Mouse (Mus musculus) frontal cortex, postnatal 25 days (tissue): ENCODE measurements at regions not wholly inside any gene's neighbourhood (a gene's known extent, or its start where the extent isn't known, plus 50 kb on each side); places are given as distances from the start of the nearest gene placed in this dataset.

Source experiments
- DNase-seq, 2 experiments: peaks; one replicate each; pipeline ENCODE4 v3.0.0; 2022; ENCODE audit warnings: low spot score in 2 of 2

DNA sequence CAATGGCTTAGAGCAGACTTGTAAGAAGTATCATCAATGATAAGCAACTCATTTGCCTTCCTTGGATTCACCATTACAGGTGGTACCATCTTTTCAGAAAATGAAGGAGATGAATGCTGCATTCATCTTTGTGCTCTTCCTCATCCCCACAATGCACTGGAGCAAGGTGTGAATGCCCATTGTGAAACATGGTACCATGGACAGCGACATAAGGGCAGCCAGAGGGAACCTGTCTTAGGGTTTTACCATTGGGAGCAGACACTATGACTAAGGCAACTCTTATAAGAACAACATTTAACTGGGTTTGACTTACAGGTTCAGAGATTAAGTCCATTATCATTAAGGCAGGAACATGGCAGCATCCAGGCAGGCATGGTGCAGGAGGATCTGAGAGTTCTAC is 60.1 kb upstream of the Kcnj6 start:
- no peak for DNase-seq

DNA sequence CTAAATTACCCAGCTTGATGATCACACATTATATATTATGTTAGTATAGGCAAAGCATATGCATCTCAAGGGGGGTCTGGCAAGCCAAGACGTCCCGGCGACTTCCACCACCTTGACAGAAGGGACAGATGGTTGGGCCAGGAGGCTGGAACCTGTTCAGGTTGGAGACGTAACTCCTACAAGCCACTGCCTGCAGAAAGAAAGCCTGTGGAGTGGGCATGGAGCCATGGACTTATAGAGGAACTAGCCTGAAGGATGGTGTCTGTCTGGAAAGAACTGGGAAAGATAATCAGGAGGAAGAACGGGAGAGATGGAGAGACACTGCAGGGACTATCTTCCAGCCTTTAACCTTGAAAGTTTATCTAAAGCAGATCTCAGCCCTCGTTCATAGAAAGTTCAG is 66.9 kb upstream of the Kcnj6 start:
- DNase-seq, result no peak

DNA sequence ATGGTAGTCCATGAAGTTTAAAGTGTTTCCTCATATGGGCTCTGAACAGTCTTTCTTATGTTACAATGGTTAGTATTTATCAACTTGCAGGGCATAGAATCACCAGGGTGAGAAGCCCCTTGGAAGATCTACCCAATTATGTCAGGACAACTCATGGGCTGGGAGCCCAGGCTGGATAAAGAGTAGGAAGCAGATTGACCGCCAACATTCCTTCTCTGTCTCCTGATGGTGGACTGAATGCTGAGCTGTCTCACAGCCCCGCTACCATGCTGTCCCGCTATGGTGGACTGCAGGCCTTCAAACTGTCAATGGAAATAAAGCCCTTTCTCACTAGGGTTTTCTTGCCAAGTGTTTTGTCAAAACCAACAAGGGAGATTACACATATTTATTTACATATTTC is 69.2 kb upstream of the Kcnj6 start:
- no peak for DNase-seq

DNA sequence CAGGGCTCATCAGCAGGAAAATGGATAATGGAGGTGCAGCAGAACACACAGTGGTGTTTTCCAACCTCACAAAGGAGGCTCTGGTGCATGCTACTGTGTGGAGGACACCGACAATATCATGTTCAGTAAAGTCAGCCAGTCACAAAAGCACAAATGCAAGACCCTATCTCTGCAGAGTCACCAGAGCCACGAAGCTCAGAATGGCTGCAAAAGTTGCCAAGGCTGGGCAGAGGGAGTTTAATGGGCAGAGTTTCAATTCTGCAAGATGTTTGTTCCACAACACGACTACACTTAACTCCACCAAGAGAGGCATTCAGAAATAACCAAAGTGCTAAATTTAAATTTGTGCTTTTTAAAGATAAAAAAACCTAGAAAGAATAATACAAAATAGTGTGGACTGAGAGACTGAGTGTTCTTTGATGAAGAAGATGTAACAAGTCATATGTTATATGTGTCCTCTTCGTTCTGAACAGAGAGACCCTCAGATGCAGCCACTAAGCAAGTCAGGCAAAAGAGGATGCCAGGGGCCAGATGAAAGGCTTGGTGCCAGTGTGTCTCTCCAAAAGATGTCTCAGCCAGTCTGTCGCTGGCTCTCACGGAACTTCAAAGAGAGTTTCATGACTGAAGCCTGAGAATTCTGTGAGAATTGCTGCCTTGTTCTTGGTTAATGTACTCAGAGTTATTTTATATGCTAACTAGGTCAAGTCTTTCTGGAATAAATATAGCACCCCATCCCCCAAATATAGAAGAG is 95.1 kb upstream of the Kcnj6 start:
- no peak for DNase-seq

DNA sequence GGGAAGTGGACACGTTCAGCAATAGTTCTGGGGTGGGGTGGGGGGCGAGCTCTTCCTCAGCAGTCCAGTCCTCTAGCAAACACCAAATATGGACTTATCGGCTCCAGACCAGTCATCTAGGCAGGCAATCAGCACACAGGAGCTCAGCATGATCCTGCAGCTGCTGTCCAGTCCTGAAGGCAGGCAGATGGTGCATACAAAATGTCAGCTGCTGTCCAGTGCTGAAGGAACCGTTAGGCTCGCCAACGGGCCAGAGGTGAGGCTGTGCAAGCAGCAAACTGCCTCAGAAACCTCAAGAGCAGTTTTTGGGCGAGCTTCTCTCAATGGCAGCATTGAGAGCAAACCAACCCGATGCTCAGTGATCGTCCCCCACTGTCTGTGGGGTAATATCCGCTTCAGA is 96.3 kb upstream of the Kcnj6 start:
- no peak for DNase-seq

DNA sequence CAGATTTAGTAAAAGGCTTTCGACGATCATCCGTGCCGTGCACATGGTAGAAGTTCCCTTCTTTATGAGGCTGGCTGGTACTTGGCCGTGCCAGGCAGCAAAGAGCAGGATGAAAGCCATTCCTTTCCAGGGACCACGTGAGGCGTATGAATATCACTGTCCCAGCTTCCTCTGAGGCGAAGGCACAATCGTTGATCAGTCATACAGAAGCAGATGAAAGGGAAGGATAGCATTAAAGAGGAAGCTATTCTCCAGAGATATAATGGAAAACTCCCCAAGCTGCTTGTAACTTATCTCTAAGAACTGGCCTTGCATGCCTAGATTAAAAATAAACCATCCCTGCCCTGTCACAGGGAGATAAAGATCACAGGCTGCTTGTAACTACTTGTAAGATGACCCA is 103.5 kb upstream of the Kcnj6 start:
- no peak for DNase-seq

DNA sequence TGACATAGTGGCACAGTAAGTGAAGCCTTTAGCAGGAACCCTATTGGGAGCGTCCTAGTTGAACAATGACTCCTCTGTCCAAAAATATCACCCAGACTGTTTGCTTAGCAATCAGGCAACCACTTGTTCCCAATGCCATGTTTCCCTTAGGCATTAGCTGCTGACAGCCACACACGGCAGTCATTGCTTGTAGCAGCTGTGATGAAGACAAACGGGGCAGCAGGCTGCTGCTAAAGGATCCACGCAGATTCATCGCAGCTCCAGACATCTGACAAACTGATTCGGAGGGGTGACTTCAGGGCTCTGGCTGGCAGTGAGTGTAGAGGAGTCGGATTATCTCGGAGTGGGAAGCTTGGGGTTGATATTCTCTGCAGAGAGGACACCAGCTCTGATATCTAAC is 120.0 kb upstream of the Kcnj6 start:
- DNase-seq, result no peak

DNA sequence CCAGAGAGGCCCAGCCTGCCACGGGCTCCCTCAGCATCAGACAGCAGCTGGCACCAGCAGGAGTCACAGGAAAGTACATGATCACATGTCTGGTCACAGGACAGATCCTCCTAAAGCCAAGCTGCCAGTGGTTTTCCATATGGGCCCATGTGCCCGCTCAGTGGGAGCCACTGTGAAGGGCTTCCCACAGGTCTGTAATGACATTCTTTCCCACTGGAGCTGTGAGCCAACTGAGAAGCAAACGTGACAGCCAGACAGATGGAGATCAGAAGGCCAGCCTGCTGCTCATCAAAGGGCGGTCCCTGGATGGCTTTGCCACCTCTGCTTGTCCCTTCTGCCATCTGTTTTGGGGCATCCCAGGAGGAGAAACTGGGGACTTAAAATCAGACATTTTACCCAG is 121.8 kb upstream of the Kcnj6 start:
- no peak for DNase-seq

DNA sequence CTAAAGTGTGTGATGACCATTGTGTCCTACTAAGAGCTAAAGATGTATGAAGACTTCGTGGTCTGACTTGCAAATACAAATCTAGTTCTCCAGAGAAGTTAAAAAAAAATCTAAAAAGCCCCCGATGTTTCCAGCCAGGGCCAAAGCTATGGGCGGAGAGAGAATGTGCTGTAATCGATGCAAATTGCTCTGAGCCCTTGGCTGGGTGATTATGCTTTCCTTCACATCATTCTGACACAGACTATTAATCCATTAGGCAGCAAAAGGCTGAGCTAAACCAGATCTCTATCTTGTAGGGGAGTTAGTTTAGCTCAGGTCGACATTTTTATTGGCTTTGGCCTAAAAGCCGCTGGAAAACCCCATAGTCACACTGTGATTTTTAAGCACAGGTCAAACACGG is 124.5 kb upstream of the Kcnj6 start:
- DNase-seq, result no peak

DNA sequence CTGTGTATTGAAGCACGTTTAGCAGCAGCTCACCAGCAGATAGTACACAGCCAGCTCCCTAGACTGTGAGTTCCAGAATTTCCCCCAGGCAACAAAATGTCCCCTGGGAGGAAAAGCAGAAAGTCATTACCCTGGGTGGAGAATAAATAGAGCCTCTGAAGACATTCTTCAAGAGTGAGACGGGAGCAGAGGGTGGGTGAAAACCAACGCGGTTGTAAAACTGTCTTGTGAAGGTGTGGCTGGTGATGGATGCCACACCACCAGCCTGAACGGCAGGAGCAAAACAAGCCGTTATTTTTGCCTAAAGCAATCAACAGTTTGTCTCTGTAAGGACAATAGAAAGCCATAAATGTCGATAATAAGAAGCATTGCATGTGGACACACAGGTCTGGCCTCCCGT is 129.7 kb upstream of the Kcnj15 start:
- no peak for DNase-seq

DNA sequence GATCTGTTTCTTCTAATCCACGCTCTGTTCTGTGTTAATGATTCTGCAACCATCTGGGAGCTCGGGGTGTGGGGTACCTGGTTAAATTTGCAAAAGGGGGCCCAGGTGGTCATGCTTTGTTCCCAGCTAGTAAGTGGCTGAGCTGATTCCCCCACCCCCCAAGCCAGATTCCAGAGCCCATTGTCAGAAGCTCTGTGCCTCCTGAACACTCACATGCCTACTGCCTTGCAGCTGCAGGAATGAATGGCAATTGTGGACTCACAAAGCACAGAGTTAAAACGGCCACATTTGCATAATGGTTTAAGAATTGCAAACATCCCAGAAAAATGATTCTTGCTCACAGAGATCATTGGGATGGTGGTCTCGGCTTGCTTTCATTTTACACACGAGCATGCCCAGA is 125.5 kb upstream of the Kcnj15 start:
- DNase-seq, result no peak

DNA sequence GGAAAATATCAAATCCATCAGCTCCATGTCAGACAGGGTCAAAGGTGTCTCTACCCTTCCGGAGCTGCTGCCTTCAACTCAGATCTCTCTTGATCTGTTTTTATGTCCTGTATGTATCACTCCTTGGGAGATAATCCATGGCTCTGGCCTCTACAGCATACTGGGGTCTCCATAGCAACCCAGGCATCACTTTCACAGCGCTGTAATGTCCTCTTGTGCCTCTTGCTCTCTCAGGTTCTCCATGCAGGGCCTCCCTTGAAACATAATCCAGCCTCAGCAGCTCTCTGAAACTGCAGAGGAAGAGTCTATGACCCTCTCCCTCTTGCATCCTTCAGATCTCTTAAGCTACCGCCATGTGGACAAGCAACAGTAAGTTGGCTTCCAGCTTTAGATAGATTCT is 118.5 kb upstream of the Kcnj15 start:
- DNase-seq, result no peak

DNA sequence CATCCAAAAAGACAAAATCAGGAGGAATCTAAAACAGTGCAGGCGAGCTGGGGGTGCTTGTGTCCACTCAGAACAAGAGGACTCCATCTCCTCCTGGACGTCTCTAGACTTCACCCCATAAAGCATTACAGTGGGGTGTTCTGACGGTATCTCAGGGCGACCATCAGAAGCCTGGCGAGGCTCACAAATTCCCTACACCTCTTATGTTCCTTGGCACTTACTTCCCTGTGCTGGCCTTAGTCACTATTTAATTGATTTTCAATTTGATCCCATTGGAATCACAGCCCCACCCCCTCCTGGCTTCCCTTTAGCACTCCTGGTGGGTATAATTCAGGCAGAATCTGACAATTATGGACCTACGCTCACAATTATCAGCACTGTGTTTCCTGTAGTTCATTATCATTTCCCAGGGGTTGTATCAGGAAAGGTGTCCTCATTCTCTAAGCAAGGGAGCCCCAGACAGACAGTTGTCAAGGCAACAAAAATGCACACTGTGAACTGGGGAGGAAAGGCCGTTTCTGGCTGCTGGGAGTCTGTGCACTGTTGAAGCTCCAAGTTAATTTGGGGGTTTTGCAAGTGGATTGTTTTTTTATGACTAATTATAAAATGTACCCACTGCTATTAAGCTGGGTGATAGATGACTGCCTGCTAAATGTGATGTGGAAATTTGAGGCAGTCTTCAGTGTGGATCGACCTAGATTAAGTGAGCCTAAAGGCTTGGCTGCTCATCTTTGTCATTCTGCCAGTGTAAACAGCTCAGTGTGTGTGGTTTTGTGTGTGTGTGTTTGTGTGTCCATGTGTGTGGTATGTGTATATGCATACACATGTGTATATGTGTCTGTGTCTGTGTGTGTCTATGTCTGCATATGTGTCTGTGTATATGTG is 115.6 kb upstream of the Kcnj15 start:
- DNase-seq, result no peak

DNA sequence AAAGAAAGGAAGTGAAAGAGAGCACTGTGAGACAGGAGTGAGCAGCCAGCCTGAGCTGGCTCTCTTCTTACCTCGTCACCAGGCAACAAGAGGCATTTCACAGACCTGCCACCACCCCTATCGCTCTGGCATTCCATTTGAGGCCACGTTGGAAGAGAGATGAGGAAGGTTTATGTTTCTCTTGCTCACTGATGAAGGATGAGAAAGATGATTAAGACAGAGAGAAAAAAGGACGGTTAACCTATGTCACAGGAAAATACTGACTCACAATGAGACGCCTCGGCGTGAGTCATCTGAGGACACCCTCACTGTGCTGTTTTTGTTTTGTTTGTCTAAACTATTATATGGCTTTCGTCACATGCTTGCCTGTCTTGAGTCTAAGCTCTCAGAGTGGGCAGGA is 106.9 kb upstream of the Kcnj15 start:
- DNase-seq, result no peak

DNA sequence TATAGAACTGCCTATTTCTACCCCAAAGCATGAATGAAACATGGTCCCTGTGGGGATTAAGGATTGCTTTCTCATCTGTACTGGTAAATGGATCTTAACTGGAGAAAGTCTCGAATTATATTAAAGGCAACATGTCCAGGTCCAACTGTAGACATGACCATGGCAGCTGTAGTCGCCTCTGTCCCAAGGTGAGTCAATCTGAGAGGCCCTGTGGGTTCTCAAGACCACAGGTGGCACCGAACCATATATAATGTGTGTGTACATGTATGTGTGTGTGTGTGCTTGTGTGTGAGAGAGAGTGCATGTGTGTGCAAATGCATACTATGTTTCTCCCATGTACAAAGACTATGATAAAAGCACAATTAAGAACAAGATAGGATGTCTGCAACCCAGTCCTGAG is 105.9 kb upstream of the Kcnj15 start:
- DNase-seq, result no peak

DNA sequence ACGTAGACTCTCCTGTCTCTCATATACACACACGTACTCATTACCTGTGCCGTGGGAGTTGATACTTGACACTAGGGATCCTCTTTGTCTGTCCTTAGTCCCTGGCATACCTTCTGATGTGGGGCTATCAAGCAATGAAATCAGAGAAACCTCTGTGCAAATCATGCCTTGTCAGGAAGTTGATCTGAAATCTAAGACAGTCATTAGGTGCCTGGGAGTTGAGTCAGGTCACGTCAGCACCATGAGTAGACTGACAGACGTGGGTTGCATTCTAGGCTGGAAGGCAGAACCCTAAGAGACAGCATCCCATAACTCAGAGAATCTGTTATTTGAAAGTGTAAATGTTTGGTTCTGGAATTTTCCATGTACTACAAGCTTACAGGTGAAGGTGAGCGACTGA is 105.4 kb upstream of the Kcnj15 start:
- DNase-seq, result no peak

DNA sequence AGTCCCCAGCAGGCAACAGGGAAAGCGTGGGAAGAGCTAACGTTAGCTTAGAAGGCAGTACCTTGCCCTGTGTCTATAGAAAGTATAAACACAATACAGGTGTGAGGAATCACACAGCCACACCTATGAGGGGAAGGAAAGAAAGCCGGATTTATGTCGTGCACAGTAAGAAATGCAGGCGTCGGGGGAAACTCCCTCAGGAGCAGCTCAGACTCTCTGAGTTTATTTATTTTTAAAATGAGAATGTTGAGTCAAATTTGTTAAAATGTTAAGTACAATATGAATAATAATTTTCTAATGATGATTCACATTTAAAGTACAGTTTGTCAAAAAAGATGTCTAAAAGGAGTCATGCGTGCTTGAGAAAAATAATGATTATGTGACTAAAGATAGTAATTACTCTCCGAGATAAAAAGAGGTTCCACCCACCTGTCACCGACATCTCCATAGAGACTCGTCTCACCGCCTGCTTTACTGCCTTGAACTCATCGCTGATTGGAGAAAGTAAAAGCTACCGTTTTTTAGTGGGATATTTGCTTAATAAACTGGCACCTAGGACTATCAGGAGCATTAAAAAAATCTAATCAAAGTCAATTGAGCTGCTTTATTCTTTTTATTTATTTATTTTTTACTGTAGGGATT is 104.5 kb upstream of the Kcnj15 start:
- DNase-seq, result no peak

DNA sequence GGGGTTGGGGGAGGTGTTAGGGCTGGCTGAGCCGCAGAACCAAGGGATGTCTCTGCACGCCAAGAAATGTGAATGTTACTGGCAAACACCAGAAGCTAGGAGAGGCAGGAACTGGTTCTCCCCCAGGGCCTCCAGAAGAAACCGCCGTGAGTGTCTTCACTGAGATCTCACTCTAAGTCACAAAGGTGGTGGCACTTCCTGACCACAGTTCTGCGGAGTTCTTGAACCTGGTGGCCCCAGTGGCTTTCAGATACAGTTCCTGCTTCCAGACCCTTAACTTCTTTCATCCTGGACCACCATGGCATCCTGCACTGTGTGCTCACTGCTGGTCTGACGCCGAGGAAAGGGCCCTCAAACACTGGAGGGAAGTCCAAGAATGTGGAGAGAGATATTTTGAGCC is 89.0 kb upstream of the Kcnj15 start:
- no peak for DNase-seq

DNA sequence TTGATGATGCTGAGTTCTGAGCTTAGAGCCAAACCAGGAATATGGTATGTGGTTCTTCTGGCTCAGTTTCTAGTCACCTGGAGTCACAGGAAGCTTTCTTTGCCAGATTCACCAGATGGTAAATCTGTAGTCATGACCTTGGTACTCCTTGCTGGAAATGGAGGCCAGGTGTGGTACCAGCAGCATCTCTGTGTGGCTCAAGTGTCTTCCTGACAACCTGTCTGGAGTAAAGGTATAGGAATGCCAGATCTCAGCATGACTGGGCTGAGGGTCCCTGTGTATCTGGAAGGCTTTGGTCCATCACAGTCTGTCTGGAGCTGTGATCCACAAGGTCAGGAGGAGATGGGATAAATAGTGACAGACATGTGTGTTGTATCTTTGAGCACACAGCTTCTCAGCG is 88.0 kb upstream of the Kcnj15 start:
- no peak for DNase-seq

DNA sequence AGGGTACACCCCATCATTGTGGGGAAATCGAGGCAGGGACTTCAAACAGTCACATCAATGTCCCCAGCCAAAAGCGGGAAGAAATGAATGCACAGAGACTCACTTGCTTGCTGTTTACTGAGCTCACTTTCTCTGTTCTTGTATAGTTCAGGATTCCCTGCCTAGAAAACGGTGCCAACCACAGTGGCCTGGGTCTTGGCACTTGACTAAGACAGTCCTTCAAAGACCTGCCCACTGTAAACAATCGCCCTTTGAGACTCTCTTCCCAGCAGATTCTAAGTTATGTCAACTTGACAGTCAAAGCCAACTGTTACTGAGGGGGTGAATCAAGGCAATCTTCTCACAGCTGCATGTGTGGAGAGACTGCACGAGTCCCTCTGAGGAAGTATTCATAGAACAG is 76.8 kb upstream of the Kcnj15 start:
- DNase-seq, result no peak

DNA sequence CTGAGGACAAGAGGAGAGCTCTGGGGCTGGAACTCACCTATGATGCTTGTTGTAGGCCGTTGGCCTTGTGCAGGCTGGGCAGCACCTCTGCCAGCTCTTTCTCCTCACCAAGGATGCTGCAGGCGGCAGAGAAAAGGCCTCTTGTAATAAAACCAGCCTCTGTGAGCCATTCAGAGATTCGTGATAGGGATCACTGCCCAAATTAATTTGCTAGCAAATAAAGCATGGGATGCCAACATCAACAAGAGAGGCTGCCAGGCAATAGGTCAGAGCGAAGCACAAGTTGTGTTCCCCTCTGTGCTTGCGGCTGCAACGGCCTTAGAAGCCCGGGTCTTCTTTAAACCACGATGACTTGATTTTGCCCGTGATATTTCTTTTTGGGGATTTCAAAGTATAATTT is 72.0 kb upstream of the Kcnj15 start:
- DNase-seq, result no peak

DNA sequence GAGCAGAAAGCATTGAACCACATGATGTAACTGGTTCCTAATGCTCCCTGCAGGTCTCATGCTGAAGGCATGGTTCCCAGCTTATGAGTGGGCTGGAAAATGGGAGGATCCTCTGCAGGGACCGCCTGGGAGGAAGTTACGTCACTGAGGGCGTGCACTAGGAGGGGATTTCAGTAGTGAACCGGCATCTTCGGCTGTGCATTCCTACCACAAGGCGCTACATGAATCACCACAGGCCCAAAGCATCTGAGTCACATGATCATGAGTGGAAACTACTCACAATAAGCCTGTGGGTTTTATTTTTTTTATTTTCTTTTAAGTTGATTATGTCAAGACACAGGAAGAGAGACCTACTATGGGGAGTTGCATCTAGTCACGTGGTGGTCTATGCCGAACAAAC is 68.2 kb upstream of the Kcnj15 start:
- no peak for DNase-seq

DNA sequence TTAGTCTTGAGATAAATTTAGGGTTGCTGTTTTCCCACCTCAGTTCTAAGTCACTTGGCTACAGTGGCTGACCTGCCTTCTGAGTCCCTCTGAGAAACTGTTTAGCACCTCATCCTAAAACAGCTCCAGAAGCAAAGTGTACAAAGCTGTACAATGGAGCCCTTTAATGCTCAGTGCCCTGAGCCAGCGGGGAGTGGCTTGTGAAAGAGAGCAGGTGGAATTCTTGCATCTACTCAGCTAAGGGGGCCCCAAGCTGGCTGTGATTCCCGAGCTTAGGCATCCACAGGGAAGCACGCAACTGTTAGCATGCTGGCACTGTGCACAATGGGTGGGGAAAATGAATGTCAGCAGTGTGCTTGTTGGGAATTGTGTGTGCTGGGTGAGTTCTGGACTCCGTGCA is 63.2 kb upstream of the Kcnj15 start:
- DNase-seq, result no peak
